Mouse (Mus musculus) liver, embryonic 12.5 days (tissue): ENCODE measurements around the gene Sec24c. TPM values are rescaled to one million over a fixed set of nuclear protein-coding genes. Genes with fewer than 3 reads are reported as not detected.
A peak's percentile ranks its signal among the peaks of the same experiment; 100 is the strongest.

Source experiments
- ATAC-seq: fragments of 200-750 bp; cut with Nextera tagmentation; 2 replicates; pipeline ENCODE4 v1.8.0; 2017; ENCODE audit warnings: moderate number of reproducible peaks, mild to moderate bottlenecking, moderate library complexity
- H3K27ac ChIP-seq: fragments of 300-500 bp; sonication (generic); 2 replicates; pipeline ENCODE4 v1.5.1; 2016; ENCODE audit warnings: mild to moderate bottlenecking
- H3K27me3 ChIP-seq: fragments of 300-500 bp; sonication (generic); replicated peaks from 2 replicates; pipeline ENCODE4 v1.6.1; 2016; ENCODE audit warnings: mild to moderate bottlenecking, moderate library complexity
- H3K36me3 ChIP-seq: fragments of 300-500 bp; sonication (generic); 2 replicates; pipeline ENCODE4 v1.6.1; 2016; ENCODE audit warnings: mild to moderate bottlenecking, moderate library complexity
- H3K4me1 ChIP-seq: fragments of 300-500 bp; sonication (generic); 2 replicates; pipeline ENCODE4 v1.6.1; 2016
- H3K4me2 ChIP-seq: fragments of 300-500 bp; sonication (generic); 2 replicates; pipeline ENCODE4 v1.6.1; 2016; ENCODE audit warnings: mild to moderate bottlenecking, moderate library complexity
- H3K4me3 ChIP-seq: fragments of 300-500 bp; sonication (generic); 2 replicates; pipeline ENCODE4 v1.5.1; 2016; ENCODE audit warnings: mild to moderate bottlenecking, moderate library complexity
- H3K9ac ChIP-seq: fragments of 300-500 bp; sonication (generic); 2 replicates; pipeline ENCODE4 v1.6.1; 2016; ENCODE audit warnings: mild to moderate bottlenecking, moderate library complexity
- H3K9me3 ChIP-seq: fragments of 300-500 bp; sonication (generic); replicated peaks from 2 replicates; pipeline ENCODE4 v1.6.1; 2016; ENCODE audit warnings: mild to moderate bottlenecking, moderate library complexity
- WGBS: fragments of 180-500 bp; shearing (Covaris S2); methylation state at CpG from one replicate; pipeline ENCODE4 v1.1.7; 2016; ENCODE audit not compliant: insufficient replicate concordance; 5-methylcytosine and 5-hydroxymethylcytosine counted together
- polyA plus RNA-seq: library from polyadenylated mRNA; unstranded; fragments of >200 nt; fragmentation: Nextera tagmentation; extraction: Ambion mirVana; gene quantifications from 2 replicates; pipeline ENCODE4 v1.2.1, GENCODE M21; 2016

Sec24c gene
- polyA plus RNA-seq, 1 experiment from 2014 or later, result 51.9 TPM

- WGBS, result 91% methylated on average over 9 of the region's 9 CpGs
- Histone ChIP-seq H3K27ac (no peak overlapping the region), H3K9me3 (no peaks in the 10 kb centered on the region), H3K9ac (no peak overlapping the region), H3K27me3 (no peaks in the 10 kb centered on the region), H3K4me1 (peaks cover 83% of the 10 kb centered on the region), H3K4me2 (no peak overlapping the region), H3K4me3 (no peak overlapping the region), H3K36me3 (peaks cover 78% of the 10 kb centered on the region)
- ATAC-seq, result no peak
Observed at GRCm38 (mm10) chr14:20729871-20730270, 55.8 kb downstream of the Sec24c start.

GRCm38 (mm10) chr14:20730853-20731602 is 56.9 kb downstream of the Sec24c start:
- H3K27ac ChIP-seq, result peak overlapping the region; percentile 61
- no peaks in the 10 kb centered on the region for H3K9me3 ChIP-seq
- H3K9ac ChIP-seq, result peak overlapping the region; percentile 43; the same call in 1 of the 2 replicates
- H3K4me1 ChIP-seq, result peaks cover 83% of the 10 kb centered on the region
- peak overlapping the region; percentile 90 for H3K4me2 ChIP-seq
- 82% methylated on average over 9 of the region's 9 CpGs for WGBS
- peaks cover 78% of the 10 kb centered on the region for H3K36me3 ChIP-seq
- H3K4me3 ChIP-seq, result no peak overlapping the region
- ATAC-seq, result no peak
- H3K27me3 ChIP-seq, result no peaks in the 10 kb centered on the region

GRCm38 (mm10) chr14:20733041-20733951 is 59.2 kb downstream of the Sec24c start:
- ATAC-seq, result peak; percentile 48

GRCm38 (mm10) chr14:20733952-20734774 is 60.1 kb downstream of the Sec24c start, which contains the start of gene Ndst2:
Gene Ndst2, minus strand, starts transcription at chr14:20734562.
- H3K9ac ChIP-seq, result peak within 1 kb of the TSS; percentile 95
- no peaks in the 10 kb centered on the region for H3K27me3 ChIP-seq
- H3K4me1 ChIP-seq, result peaks cover 75% of the 10 kb centered on the region
- peak within 1 kb of the TSS; percentile 91 for H3K4me3 ChIP-seq
- H3K9me3 ChIP-seq, result no peaks in the 10 kb centered on the region
- WGBS, result under 1% methylated on average over 65 of the region's 81 CpGs
- peak within 1 kb of the TSS; percentile 90 for H3K4me2 ChIP-seq
- peaks cover 66% of the 10 kb centered on the region for H3K36me3 ChIP-seq
- peak within 1 kb of the TSS; percentile 94 for H3K27ac ChIP-seq
- peak; percentile 95 for ATAC-seq

More at GRCm38 (mm10) chr14:20733041-20733951, 59.2 kb downstream of the Sec24c start:
- Histone ChIP-seq H3K9ac (peak overlapping the region; percentile 95), H3K4me1 (peaks cover 82% of the 10 kb centered on the region), H3K4me2 (peak overlapping the region; percentile 90), H3K4me3 (peak overlapping the region; percentile 91), H3K27me3 (no peaks in the 10 kb centered on the region), H3K27ac (peak overlapping the region; percentile 94), H3K9me3 (no peaks in the 10 kb centered on the region), H3K36me3 (peaks cover 67% of the 10 kb centered on the region)
- WGBS, result 18% methylated on average over 12 of the region's 12 CpGs

- H3K27ac ChIP-seq, result peak overlapping the region; percentile 94
- peaks cover 66% of the 10 kb centered on the region for H3K4me1 ChIP-seq
- peak overlapping the region; percentile 95 for H3K9ac ChIP-seq
- H3K4me3 ChIP-seq, result peak overlapping the region; percentile 91; the same call in 1 of the 2 replicates
- H3K27me3 ChIP-seq, result no peaks in the 10 kb centered on the region
- H3K36me3 ChIP-seq, result peaks cover 57% of the 10 kb centered on the region
- ATAC-seq, result no peak
- H3K4me2 ChIP-seq, result peak overlapping the region; percentile 90
- H3K9me3 ChIP-seq, result no peaks in the 10 kb centered on the region
- WGBS, result 60% methylated on average over 2 of the region's 2 CpGs
Observed at GRCm38 (mm10) chr14:20735052-20735451, 60.9 kb downstream of the Sec24c start.

- Histone ChIP-seq H3K27me3 (no peaks in the 10 kb centered on the region), H3K4me3 (no peak overlapping the region), H3K4me1 (peaks cover 58% of the 10 kb centered on the region), H3K36me3 (peaks cover 53% of the 10 kb centered on the region), H3K4me2 (no peak overlapping the region), H3K9me3 (no peaks in the 10 kb centered on the region), H3K9ac (no peak overlapping the region), H3K27ac (0 out of 2 replicates have a peak overlapping the region, but pooled peaks have one; percentile 94)
- WGBS, result 73% methylated on average over 13 of the region's 13 CpGs
- ATAC-seq, result no peak
Observed at GRCm38 (mm10) chr14:20735892-20736390, 61.8 kb downstream of the Sec24c start.

- H3K9ac ChIP-seq, result no peak overlapping the region
- H3K4me2 ChIP-seq, result peak overlapping the region; percentile 36
- H3K4me3 ChIP-seq, result no peak overlapping the region
- H3K9me3 ChIP-seq, result no peaks in the 10 kb centered on the region
- H3K36me3 ChIP-seq, result peaks cover 51% of the 10 kb centered on the region
- H3K4me1 ChIP-seq, result peaks cover 44% of the 10 kb centered on the region
- WGBS, result 44% methylated on average over 14 of the region's 14 CpGs
- H3K27ac ChIP-seq, result peak overlapping the region; percentile 5; the same call in 1 of the 2 replicates
- no peak for ATAC-seq
- H3K27me3 ChIP-seq, result no peaks in the 10 kb centered on the region
Observed at GRCm38 (mm10) chr14:20737306-20737705, 63.2 kb downstream of the Sec24c start.

GRCm38 (mm10) chr14:20738511-20738910 is 64.4 kb downstream of the Sec24c start:
- Histone ChIP-seq H3K9ac (no peak overlapping the region), H3K27ac (no peak overlapping the region), H3K4me3 (no peak overlapping the region), H3K36me3 (peaks cover 50% of the 10 kb centered on the region), H3K4me2 (no peak overlapping the region), H3K9me3 (no peaks in the 10 kb centered on the region), H3K4me1 (peaks cover 32% of the 10 kb centered on the region), H3K27me3 (no peaks in the 10 kb centered on the region)
- WGBS, result 79% methylated on average over 8 of the region's 8 CpGs
- no peak for ATAC-seq

- Histone ChIP-seq H3K27ac (no peak overlapping the region), H3K9ac (no peak overlapping the region), H3K4me2 (no peak overlapping the region), H3K4me3 (no peak overlapping the region), H3K9me3 (no peaks in the 10 kb centered on the region), H3K4me1 (peaks cover 13% of the 10 kb centered on the region), H3K36me3 (peaks cover 58% of the 10 kb centered on the region), H3K27me3 (no peaks in the 10 kb centered on the region)
- WGBS, result 87% methylated on average over 9 of the region's 9 CpGs
- ATAC-seq, result no peak
Observed at GRCm38 (mm10) chr14:20741301-20741700, 67.2 kb downstream of the Sec24c start.

GRCm38 (mm10) chr14:20743614-20744013 is 69.5 kb downstream of the Sec24c start:
- Histone ChIP-seq H3K27me3 (no peaks in the 10 kb centered on the region), H3K4me3 (no peak overlapping the region), H3K36me3 (peaks cover 55% of the 10 kb centered on the region), H3K9ac (no peak overlapping the region), H3K27ac (no peak overlapping the region), H3K4me1 (no peaks in the 10 kb centered on the region), H3K4me2 (no peak overlapping the region), H3K9me3 (no peaks in the 10 kb centered on the region)
- ATAC-seq, result no peak
- WGBS, result 67% methylated on average over 3 of the region's 3 CpGs
